In genomic region chr10:69353086-69353479, GRCm38 (mm10) we compare ENCODE assay signal across 8 mouse cellular contexts. TPM values are rescaled to one million over a fixed set of nuclear protein-coding genes. Genes with fewer than 3 reads are reported as not detected.
DNase-seq lines count a peak whose midpoint lies in the region; ATAC-seq and TF ChIP-seq lines count a peak whose summit lies in the region.
"Not testable (repeated sequence)": the region's sequence is repeated elsewhere in the genome, so short reads cannot be mapped to it uniquely, and the experiment has no call there.
"Had no signal": no experiment of that assay in that cellular context is flagged by ENCODE, and none has a peak within 500 bp of the region (broad histone marks: within the 10 kb centered on the region; RNA-seq: fewer than 3 reads in every experiment).

No protein-coding gene starts in this region.

- not testable (repeated sequence) for H3K9ac ChIP-seq in forebrain, embryonic 14.5 days (ENCODE audit: low read length); intestine, postnatal 0 days (ENCODE audit: low read depth, low read length); neural tube, embryonic 13.5 days
- H3K9ac ChIP-seq in heart, embryonic 16.5 days (ENCODE audit: low read length), result peak overlapping the region; percentile 42; the same call in 1 of the 2 replicates
- H3K9ac ChIP-seq in liver, embryonic 11.5 days (ENCODE audit: low read depth, low read length), result peak overlapping the region; percentile 100

- H3K4me1 ChIP-seq in embryonic facial prominence, embryonic 10.5 days, result peaks cover 36% of the 10 kb centered on the region
- H3K4me1 ChIP-seq in forebrain, embryonic 14.5 days (ENCODE audit: control insufficient read depth, insufficient read depth, low read length), result peaks cover 16% of the 10 kb centered on the region
- peaks cover 23% of the 10 kb centered on the region for H3K4me1 ChIP-seq in heart, embryonic 16.5 days (ENCODE audit: control insufficient read depth, insufficient read depth, low read length)
- H3K4me1 ChIP-seq in intestine, postnatal 0 days (replicated peaks; ENCODE audit: control insufficient read depth, insufficient read depth, low read length), result not testable (repeated sequence)
- H3K4me1 ChIP-seq in liver, embryonic 11.5 days (replicated peaks; ENCODE audit: control insufficient read depth, insufficient read depth, low read length), result peaks cover 30% of the 10 kb centered on the region
- peaks cover 40% of the 10 kb centered on the region for H3K4me1 ChIP-seq in neural tube, embryonic 13.5 days (replicated peaks)

- H3K36me3 ChIP-seq in embryonic facial prominence, embryonic 10.5 days (replicated peaks), result peaks cover 32% of the 10 kb centered on the region
- H3K36me3 ChIP-seq in forebrain, embryonic 14.5 days (ENCODE audit: control insufficient read depth, insufficient read depth, low read length), result peaks cover 23% of the 10 kb centered on the region
- H3K36me3 ChIP-seq in heart, embryonic 16.5 days (ENCODE audit: control insufficient read depth, insufficient read depth); intestine, postnatal 0 days (ENCODE audit: control insufficient read depth, insufficient read depth); neural tube, embryonic 13.5 days: not testable (repeated sequence)
- H3K36me3 ChIP-seq in liver, embryonic 11.5 days (ENCODE audit: control insufficient read depth, insufficient read depth, low read length), result peaks cover 27% of the 10 kb centered on the region

- TF ChIP-seq CTCF in intestine, postnatal 0 days (IDR thresholded peaks at IDR 0.05; ENCODE audit: low read depth), result not testable (repeated sequence)

- ATAC-seq in forebrain, embryonic 14.5 days, result peak; percentile 18; the same call in 1 of the 2 replicates
- not testable (repeated sequence) for ATAC-seq in heart, embryonic 16.5 days (replicated peaks; ENCODE audit: extremely low read depth, insufficient read depth, low FRiP score); neural tube, embryonic 13.5 days (ENCODE audit: low read depth)
- ATAC-seq in intestine, postnatal 0 days, result peak; percentile 2; the same call in 1 of the 2 replicates
- ATAC-seq in liver, embryonic 11.5 days (replicated peaks; ENCODE audit: low FRiP score), result peak; percentile 54
- peak; percentile 37 for ATAC-seq in megakaryocyte progenitor cell, adult 5-6 weeks (replicated peaks; ENCODE audit: poor library complexity)

- DNase-seq in embryonic facial prominence, embryonic 10.5 days (ENCODE audit: low spot score); forebrain, embryonic 14.5 days (ENCODE audit: low spot score); liver, embryonic 11.5 days (ENCODE audit: low spot score): not testable (repeated sequence)

- H3K27me3 ChIP-seq in embryonic facial prominence, embryonic 10.5 days (replicated peaks; ENCODE audit: low read depth, poor library complexity, severe bottlenecking); forebrain, embryonic 14.5 days (replicated peaks; ENCODE audit: control insufficient read depth, insufficient read depth, low read length); heart, embryonic 16.5 days (ENCODE audit: control insufficient read depth, insufficient read depth, low read length); intestine, postnatal 0 days (replicated peaks; ENCODE audit: control insufficient read depth, insufficient read depth, low read length); liver, embryonic 11.5 days (replicated peaks; ENCODE audit: control insufficient read depth, insufficient read depth, low read length); neural tube, embryonic 13.5 days: not testable (repeated sequence)

- H3K9me3 ChIP-seq in embryonic facial prominence, embryonic 10.5 days; forebrain, embryonic 14.5 days (replicated peaks; ENCODE audit: control insufficient read depth, low read length); heart, embryonic 16.5 days (replicated peaks; ENCODE audit: control insufficient read depth, low read length); intestine, postnatal 0 days (ENCODE audit: control insufficient read depth); liver, embryonic 11.5 days (ENCODE audit: control insufficient read depth, low read length); neural tube, embryonic 13.5 days: not testable (repeated sequence)

- 44% methylated on average over 5 of the region's 5 CpGs for WGBS in embryonic facial prominence, embryonic 10.5 days
- WGBS in forebrain, embryonic 14.5 days, result 29% methylated on average over 5 of the region's 5 CpGs
- 36% methylated on average over 5 of the region's 5 CpGs for WGBS in heart, embryonic 16.5 days
- WGBS in intestine, postnatal 0 days, result 19% methylated on average over 5 of the region's 5 CpGs
- 30% methylated on average over 5 of the region's 5 CpGs for WGBS in liver, embryonic 11.5 days
- WGBS in neural tube, embryonic 13.5 days, result 35% methylated on average over 5 of the region's 5 CpGs

- peak overlapping the region; percentile 99 for H3K27ac ChIP-seq in embryonic facial prominence, embryonic 10.5 days (replicated peaks)
- H3K27ac ChIP-seq in forebrain, embryonic 14.5 days (ENCODE audit: low read depth, low read length); neural tube, embryonic 13.5 days (replicated peaks): not testable (repeated sequence)
- H3K27ac ChIP-seq in heart, embryonic 16.5 days (ENCODE audit: low read length), result 0 out of 2 replicates have a peak overlapping the region, but pooled peaks have one; percentile 45
- peak overlapping the region; percentile 55; the same call in 1 of the 2 replicates for H3K27ac ChIP-seq in intestine, postnatal 0 days (ENCODE audit: low read depth, low read length)
- H3K27ac ChIP-seq in liver, embryonic 11.5 days (ENCODE audit: low read depth, low read length), result peak overlapping the region; percentile 70

- H3K4me2 ChIP-seq in forebrain, embryonic 14.5 days (ENCODE audit: low read length), result peak overlapping the region; percentile 81
- peak overlapping the region; percentile 86 for H3K4me2 ChIP-seq in heart, embryonic 16.5 days (ENCODE audit: low read depth, low read length)
- peak overlapping the region; percentile 92 for H3K4me2 ChIP-seq in intestine, postnatal 0 days (replicated peaks; ENCODE audit: low read depth)
- peak overlapping the region; percentile 97 for H3K4me2 ChIP-seq in liver, embryonic 11.5 days
- H3K4me2 ChIP-seq in neural tube, embryonic 13.5 days, result peak overlapping the region; percentile 76

- peak overlapping the region; percentile 92 for H3K4me3 ChIP-seq in embryonic facial prominence, embryonic 10.5 days
- H3K4me3 ChIP-seq in forebrain, embryonic 14.5 days (ENCODE audit: low read depth, low read length), result peak overlapping the region; percentile 61
- peak overlapping the region; percentile 89 for H3K4me3 ChIP-seq in heart, embryonic 16.5 days (ENCODE audit: low read length)
- peak overlapping the region; percentile 80 for H3K4me3 ChIP-seq in intestine, postnatal 0 days (ENCODE audit: low read depth, low read length)
- peak overlapping the region; percentile 98 for H3K4me3 ChIP-seq in liver, embryonic 11.5 days (ENCODE audit: low read depth, low read length)
- peak overlapping the region; percentile 52 for H3K4me3 ChIP-seq in neural tube, embryonic 13.5 days

RNA-seq across cellular contexts. Expression of gene Cdk1, which starts 0.3 kb away (rescaled TPM):
- 534 and 541 TPM in 2 replicates for polyA plus RNA-seq in embryonic facial prominence, embryonic 10.5 days (2016; fragmentation: Nextera tagmentation; extraction: Ambion mirVana)
- polyA plus RNA-seq in forebrain, embryonic 14.5 days (2014; fragmentation: Nextera tagmentation; extraction: Ambion mirVana), result 209 and 304 TPM in 2 replicates
- polyA plus RNA-seq in heart, embryonic 16.5 days (2015; fragmentation: Nextera tagmentation; extraction: Ambion mirVana), result 336 and 381 TPM in 2 replicates
- polyA plus RNA-seq in intestine, postnatal 0 days (2015; fragmentation: Nextera tagmentation; extraction: Ambion mirVana), result 100 and 133 TPM in 2 replicates
- polyA plus RNA-seq in liver, embryonic 11.5 days (2014; fragmentation: Nextera tagmentation; extraction: Ambion mirVana), result 441 and 474 TPM in 2 replicates
- total RNA-seq in megakaryocyte progenitor cell, adult 5-6 weeks (2015), result 118 and 123 TPM in 2 replicates
- total RNA-seq in megakaryocyte progenitor cell, adult 5-6 weeks (2017), result 276 and 278 TPM in 2 replicates
- 91.3 and 119 TPM in 2 replicates for polyA plus RNA-seq in neural tube, embryonic 13.5 days (2015; fragmentation: Nextera tagmentation; extraction: Ambion mirVana)
- total RNA-seq: gastrocnemius, adult 18-20 months had no signal

RNA-seq across cellular contexts. Expression of gene Ank3, which starts 45.5 kb away (rescaled TPM):
- polyA plus RNA-seq in embryonic facial prominence, embryonic 10.5 days (2016; fragmentation: Nextera tagmentation; extraction: Ambion mirVana), result 36.7 and 36.9 TPM in 2 replicates
- polyA plus RNA-seq in forebrain, embryonic 14.5 days (2014; fragmentation: Nextera tagmentation; extraction: Ambion mirVana), result 60.0 and 84.2 TPM in 2 replicates
- polyA plus RNA-seq in heart, embryonic 16.5 days (2015; fragmentation: Nextera tagmentation; extraction: Ambion mirVana), result 33.2 and 34.2 TPM in 2 replicates
- polyA plus RNA-seq in intestine, postnatal 0 days (2015; fragmentation: Nextera tagmentation; extraction: Ambion mirVana), result 21.6 and 30.6 TPM in 2 replicates
- 13.4 and 16.1 TPM in 2 replicates for polyA plus RNA-seq in liver, embryonic 11.5 days (2014; fragmentation: Nextera tagmentation; extraction: Ambion mirVana)
- 0.25 TPM in 1 of 2 replicates, not detected in the other for total RNA-seq in megakaryocyte progenitor cell, adult 5-6 weeks (2015)
- 0.41 TPM in 1 of 2 replicates, not detected in the other for total RNA-seq in megakaryocyte progenitor cell, adult 5-6 weeks (2017)
- polyA plus RNA-seq in neural tube, embryonic 13.5 days (2015; fragmentation: Nextera tagmentation; extraction: Ambion mirVana), result 104 TPM in 2 replicates
